Mouse (Mus musculus): ENCODE measurements at regions not wholly inside any gene's neighbourhood (a gene's known extent, or its start where the extent isn't known, plus 50 kb on each side); places are given as distances from the start of the nearest gene placed in this dataset.

DNA sequence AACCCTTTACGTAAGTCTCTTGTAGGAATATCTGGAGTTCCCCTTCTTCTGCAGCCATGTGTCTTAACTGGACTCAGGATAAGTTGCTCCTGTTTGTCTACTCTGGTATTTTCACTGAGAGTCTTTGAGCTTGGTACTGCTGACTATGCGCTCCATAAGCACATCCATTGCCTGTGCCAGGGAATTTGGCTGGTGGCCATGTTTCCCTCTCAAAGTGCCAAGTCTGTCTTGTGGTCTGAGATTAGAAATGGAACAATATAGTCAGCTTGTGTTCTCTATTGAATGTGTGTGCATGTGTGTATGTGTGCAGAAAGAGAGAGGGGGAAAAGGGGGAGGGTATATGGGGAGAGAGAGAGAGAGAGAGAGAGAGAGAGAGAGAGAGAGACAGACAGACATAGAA, 263.7 kb downstream of the Olfm4 start:
- peak; percentile 73 to 79 for DNase-seq

DNA sequence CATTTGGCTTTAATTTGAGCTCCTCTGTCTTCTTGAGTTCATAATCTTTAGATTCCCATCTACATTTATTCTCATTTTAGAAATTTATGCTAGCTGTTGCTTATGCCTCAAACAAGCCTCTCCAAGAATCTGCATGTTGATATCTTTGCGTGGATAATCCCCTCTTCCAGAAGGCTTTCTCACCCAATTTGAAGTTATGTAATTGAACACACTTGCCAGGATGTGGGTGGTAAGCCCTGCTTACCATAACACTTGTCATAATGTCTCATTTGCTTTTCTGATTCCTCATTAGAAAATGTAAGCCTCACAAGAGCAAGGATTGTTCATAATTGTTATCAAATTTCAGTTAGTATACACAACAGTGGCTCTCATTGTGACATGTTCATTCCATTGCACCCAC, 266.0 kb downstream of the Olfm4 start:
- DNase-seq = no peak

DNA sequence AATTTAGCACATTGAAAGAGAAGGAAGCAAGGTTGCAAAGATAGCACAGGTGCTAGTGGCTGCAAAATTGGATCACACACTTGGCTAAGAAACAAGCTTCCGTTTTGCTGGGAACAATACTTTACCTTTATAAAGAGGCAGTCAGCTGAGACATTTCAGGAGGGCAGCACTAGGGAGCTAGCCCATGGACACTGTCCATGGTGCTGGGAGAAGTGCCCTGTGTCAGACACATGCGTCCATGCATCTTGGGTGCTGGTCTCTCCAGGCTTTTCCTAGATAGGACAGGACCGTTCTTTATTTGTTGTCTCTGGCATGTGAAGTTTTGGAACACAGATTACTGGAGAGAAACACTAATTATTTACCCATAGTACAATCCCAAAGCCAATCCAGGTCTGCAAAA, 273.2 kb downstream of the Olfm4 start:
- DNase-seq = no peak

DNA sequence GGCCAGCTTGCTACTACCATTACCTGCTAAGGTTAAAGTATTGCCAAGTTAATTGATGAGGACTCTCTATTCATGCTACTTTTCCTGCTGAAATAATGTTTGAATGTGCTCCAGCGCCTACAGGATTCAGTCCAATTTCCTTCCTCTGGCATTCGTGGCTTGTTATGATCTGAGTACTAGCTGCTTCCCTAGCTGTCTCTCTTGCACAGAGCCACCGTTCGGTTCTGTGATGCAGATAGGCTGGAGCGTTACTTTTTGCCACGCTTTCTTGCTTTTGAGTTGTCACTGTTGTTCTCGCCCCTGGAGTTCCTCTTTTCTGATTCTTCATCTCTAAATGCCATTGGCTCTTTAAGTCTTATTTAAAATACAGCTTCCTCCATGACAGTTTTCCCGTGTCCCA, 279.3 kb downstream of the Olfm4 start:
- no peak for DNase-seq

DNA sequence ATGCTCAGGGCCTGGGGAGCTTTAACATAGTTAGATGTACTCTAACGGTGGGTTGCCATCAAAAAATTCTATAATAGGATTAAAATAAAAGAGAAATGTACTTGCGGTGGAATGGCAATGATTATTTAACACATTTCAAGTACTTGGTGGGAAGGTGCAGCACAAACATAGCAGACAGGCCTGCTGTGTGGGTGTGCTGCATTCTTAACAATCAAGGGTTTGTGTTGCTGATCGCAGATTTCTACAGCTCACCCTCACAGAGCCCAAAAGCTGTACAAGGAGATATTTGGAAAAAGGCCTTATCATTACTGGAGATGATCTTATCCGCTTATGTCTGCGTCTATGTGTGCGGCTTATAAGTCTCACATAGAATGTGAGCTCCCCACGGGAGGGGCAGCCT, 281.2 kb downstream of the Olfm4 start:
- DNase-seq = no peak

DNA sequence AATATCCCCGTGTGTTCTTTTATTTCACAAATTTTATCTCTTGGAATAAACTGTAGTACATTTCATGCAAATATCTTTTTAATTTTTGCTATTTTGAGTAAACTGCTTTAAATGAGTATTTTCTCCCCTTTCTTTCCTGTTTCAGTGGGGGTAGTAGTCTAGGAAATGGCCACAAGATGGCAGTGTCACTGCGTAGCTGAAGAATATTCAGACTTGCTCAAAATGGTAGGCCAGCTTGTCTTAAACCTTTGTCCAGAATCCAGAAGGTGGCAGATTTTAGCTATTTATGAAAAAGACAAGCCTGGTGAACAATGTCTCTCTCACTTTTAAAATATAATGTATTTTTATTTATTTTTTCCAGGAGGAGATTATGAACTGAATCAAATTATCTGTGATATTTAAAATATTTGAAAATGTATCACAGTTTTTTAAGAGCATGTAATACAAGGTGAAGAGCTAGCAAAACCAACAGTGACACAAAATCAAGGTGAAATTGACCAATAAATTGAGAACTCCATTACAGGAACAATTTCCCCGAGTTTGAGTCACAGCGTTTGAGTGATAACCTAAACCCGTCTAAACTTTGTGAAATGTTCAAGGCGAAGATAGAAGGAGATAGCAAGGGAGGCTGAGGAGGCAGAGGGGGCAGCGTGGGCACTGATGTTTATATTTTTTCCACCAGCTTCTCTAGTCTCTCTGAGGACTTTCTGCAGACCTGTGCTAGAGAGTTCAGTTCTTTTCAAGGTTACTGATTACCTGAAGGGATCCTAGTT, 285.5 kb downstream of the Olfm4 start:
- peak; percentile 72 to 80 for DNase-seq

DNA sequence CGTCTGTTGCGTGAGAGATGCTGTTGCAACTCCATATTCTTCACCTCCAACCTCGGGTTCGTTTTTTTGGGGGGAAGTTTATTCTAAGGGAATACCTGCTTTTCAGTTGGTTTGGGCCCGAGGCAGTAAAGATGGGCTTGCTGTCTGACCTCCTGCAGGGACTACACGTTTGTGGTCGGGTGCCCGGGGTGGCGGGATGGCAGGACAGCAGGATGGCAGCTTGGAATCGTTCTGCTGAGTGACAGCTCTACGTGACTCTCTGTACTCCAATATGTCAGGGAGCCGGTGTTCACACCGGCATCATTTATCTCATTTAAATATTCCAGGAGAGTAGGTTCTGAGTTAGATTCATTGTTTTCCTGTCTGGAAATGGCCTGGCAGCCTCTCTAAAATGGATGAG, 286.2 kb downstream of the Olfm4 start:
- DNase-seq = no peak

DNA sequence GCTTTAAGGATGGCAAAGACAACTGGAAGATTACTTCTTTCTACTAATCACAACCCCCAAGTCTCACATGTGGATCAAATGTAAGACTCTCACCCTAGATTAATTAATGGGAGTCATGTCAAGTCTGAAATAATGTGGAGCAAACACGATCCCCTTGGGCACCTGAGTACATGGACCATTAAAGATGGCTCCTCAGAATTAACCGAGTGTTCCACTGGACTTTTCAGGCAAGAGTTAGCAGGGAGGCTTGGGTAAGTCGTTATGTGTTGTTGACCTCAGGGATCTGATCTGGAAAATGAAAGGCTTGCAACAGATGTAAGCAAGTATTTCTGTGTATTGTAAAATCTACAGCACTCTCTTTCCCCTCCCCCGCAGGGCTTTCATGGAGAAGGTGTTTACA, 296.3 kb downstream of the Olfm4 start:
- DNase-seq = no peak

DNA sequence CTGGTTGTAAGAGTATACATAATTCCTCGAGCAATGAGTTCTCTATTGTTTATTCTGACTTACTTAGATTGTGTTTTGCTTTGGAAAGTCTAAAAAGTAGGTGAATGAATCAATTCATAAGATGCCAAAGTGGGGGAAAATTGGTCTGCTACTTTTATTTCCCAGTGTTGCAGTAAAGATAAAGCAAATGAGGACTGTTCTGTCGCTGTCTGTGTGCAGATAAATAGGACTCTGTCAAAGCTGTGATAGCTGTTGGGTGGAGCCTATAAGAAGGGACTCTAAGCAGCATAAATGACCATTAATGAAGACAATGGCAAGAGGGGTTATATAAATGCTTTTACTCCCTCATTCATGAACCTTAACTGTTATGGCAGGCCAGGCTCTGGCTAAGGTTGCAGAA, 299.8 kb downstream of the Olfm4 start:
- no peak for DNase-seq

DNA sequence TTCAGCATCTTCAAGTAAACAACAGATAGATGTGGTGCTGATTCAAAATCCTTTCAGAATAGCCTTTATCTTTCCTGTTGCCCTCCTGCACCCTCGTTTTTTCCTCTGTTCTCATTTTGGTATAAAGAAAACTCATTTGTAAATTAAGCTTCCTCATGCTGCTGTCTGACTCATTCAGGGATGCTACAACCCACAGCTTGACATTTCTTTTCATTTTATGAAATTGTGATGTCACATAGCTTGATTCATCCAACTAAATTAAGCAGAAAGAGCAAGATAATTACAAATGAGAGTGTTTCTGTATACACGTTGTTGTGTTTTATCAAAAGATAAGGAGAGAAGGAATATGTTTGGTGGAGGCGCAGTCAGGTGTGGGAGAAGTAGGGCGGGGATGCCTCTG, 307.5 kb downstream of the Olfm4 start:
- DNase-seq = no peak

DNA sequence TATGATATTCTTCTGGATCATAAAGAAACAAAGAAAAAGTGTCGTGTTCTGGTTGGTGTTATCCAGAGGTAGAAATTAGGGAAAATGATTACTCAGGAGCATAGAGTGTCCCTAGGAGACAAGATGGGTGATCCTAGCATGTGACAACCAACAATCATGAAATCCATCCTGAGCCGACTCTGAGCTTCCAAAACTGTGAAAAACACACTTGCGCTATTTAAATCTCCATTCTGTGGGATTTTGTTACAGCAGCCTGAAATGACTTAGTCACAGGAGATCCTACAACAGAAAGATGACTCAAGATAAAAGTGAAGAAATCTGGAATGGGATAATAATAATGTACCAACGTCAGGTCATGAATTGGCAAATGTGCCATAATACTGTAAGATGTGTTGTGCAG, 309.5 kb downstream of the Olfm4 start:
- no peak for DNase-seq

DNA sequence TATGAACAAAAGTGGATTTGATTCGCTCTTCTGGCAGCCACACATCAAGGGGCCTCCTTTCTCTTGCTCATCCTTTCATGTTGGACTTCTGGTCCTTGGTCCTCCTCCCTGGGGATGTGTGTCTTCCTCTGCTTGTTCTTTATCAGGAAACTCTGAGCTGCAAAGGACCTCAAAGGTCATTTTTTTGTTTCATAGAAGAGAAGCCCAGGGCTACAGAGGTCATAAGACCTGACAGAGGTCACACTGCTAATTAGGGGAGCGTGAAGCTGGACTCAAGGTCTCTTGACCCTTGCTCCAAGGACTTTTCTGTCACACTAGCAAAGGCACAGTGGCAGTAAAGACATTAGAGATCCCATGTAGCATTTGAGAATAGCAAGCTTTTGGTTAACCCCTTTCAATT, 345.8 kb downstream of the Olfm4 start:
- DNase-seq = no peak

DNA sequence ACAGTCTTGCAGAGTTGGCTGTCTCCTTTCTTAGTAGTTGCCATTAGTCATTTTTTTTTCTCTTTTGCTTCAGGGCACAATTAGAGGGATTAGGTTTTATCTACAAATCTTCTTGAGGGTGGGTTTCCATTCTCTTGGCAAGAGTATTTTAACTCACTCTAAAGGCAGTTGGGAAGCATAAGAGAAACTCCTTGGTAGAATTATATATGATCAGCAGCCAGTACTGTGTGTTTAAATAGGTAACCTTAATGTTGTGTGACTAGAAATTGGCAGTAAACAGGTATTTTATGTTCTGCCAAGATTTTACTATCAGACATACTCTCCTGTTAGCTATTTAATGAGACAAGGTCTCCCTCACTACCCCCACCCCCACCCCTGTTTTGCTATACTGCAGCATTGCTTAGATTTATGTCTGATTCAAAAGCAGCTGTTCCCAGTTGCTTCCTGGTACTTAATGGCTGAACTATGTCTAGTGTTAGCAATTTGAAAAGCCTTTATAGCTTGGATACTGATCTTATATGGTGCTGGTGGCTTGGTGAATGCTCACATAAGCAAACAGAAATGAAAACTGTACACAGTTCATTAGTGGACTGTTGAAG, 378.2 kb downstream of the Olfm4 start:
- DNase-seq = no peak

DNA sequence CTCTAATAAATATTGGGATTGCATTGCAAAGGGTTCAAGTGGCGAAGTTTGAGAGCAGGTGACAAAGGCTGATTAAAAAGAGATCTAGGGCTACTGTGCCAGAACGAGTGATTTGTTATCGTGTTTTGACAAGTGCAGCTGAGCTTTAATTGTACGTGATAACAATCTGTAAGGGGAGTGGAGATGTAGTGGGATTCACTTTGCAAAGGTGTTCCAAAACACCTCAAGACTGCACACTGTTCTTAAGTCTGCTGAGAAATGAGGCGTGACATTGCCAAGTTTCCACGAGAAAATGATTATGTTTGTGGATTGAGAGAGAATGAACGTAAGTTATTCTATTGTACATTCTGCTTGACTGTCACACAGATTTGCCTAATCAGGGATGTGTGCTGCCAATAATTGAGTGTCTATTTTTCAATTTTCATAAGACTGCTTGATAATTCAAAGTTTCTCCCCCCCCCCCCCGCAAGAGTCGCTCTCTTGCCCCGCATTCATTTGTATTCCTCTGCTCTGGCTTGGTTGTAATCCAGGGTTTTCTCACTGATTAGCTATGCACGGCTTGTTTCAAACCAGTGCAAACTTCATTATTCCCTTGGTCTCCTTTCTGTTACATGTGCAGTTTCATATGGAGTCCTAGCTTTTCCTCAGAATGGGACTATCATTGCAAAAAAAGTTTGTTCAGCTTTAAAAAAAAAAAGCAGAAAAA, 385.7 kb downstream of the Olfm4 start:
- DNase-seq = no peak

DNA sequence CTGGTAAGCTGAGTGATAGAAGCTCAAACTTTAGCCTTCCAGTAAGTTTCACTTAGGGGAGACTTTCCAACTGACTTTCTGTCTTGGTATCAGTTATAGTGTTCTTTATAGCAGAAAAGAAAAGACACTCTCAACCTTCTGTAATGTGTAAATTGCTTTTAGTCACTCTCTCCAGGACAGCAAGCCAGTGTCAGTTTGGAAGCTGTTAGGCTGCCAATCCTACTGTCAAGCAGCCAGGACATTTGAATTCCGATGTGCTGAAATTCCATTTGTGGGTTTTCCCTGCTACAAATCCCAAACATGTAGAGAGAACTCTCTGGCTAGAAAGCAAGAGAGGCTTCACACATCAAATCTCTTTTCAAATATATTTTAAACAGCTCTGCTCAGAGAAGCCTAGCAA, 390.4 kb downstream of the Olfm4 start:
- DNase-seq = peak in 1 of 2 experiments; percentile 8

DNA sequence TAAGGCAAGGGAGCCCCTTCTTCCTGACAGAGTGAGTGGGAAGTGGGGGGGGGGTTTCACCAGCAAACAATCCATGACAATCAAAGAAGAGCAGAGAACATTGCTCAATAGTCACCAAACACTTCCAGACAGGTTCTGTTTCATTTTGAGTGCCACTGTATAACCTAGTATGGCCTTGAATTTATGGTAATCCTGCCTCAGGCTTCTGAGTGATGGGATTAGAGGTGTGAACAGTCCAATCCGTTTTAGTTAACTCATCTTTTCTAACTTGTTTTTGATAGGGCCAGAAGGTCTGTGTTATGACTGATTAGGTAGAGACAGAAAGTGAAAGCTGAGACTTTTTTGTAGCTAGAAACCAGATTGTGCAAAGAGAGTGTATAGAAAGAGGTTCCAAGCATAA, 393.2 kb downstream of the Olfm4 start:
- DNase-seq = no peak

DNA sequence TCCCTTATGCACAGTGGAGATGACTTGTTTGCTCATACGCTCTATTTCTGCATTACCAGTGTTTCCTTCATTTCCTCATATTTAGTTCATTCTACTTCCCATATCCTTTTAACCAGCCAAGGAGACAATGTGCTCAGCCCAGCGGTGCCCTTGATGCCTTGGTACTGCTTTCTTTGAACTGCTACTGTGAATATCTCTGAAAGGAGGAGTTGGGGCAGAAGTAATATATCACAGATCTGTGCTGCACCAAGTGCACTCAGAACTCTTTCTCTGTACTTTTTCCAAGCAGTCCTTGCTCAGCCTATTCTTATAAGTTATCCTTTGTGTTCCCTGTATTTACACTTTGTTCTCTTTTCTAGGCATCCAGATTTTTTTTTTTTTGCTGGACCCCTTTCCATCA, 407.5 kb downstream of the Olfm4 start:
- DNase-seq = no peak

DNA sequence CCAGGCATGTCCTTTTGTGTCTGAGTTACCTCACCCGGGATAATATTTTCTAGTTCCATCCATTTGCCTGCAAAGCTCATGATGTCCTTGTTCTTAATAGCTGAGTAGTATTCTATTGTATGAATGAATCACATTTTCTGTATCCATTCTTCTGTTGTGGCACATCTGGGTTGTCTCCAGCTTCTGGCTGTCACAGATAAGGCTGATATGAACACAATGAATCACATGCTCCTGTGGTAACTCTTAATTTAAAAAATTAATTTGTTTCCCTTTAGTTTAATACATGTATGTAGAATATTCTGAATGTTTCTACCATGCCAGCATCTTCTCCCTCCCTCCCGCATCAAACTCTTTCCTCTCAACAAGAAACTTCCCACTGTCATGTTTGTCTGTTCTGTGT, 424.4 kb downstream of the Olfm4 start:
- DNase-seq = no peak

DNA sequence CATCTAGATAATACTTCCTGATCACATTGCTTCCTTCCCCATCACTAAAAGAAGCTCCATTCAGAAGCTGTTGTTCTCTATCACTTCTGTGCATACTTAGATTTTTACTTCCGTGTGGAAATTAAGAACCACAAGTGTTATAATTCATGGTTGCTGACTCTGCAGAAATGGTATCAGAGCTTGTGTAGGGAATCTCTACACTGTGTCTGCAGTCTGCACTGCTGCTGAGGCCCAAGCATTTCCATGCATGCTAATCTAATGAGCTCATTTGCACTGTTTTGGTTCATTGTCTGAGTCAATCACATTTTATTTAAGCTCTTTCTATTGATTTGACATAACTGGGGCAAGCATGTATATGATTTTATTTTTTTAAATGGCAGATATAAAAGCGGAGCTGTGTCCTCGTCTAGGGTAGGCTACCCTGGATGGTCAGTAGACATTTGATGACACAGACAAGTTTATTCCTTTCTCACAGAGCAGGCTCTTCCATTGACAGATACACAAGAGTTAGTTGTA, 435.0 kb downstream of the Olfm4 start:
- DNase-seq = no peak

DNA sequence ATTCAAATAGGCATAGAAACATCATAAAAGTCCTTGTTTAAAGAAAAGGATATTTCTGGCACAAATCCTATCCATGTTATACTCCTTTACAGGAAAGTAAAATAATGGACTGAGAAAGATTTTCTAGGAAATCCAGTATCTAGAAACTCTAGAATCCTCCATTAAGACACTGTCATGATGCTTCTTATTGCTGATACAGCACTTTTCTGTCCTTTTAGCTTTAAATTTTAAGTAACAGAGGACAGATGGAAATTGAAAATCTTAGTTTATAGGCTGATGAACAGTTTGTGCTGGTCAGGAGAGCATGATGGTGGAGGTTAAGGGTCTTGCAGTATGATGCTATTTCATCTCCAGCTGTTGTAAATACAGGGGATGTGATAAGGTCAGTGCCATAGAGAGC, 459.9 kb downstream of the Olfm4 start:
- no peak for DNase-seq

DNA sequence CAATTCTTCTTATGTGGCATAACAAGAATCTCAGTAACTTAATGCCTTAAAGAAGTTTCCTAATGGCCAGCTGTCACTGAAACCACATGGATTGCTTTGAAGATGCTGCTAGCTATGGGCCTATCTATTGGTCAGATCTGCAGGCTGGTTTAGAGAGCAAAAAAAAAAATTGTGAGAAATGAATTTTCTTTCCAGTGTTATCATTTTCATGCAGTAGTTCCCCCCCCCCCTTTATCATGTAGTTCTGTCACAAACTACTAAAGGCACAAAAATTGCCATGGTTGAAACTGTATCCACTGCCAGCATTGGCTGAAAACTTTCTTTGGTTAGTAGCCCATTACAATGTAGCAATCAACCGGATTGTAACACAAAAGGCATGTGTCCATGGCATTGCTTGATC, 487.6 kb downstream of the Olfm4 start:
- no peak for DNase-seq

DNA sequence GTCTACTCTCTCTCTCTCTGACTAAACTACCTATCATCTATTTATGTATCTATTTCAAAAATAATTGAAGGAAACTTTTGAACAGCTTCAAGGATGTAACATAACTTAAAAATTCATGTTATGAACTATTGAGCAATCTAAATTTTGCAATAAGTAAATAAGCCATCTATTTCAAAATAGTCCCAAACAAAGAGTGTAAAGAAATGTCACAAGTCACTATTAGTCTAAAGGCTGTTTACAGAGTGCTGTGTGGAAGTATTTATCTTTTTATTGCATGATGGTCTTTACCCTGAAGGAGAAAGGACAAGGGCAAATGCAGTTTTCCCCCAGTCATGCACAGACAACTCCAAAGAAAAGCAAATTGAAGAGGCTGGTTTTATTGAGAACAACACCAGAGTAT, 496.0 kb downstream of the Olfm4 start:
- DNase-seq = no peak

DNA sequence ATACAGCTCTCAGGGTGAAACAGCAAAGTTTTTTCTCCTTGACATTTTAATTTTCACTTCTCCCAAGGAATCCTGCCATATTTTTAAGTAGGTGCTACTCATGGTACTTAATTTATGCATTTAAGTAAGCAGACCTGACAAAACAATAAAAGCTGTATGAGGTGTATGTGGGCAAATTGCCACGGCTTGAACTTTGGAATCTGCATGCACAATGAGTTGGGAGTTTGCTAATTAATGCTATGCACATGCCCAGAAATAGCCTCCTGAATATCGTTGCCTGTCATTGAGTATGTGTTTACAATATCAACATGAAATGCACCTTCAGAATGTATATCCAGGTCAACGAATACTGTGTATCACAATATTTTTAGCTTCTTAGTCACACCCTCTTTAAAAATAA, 498.9 kb downstream of the Olfm4 start:
- DNase-seq = no peak

DNA sequence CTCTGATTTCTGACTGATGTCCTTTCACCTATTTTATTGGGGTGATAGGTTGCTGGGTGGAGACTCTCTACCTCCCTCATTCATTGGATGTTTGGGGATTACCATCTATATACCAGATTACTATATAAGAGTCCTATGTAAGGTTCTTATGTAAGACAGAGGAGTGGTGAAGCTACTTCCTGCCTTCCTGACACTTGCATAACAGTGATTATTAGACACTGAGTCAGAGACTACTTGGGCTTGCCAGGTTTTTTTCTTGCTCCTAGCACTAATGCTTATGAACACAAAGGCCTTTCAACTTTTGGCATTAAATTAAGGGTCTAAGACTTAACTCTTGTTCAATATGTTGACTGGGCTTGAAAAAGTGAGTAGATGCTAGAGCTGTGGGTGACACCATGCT, 500.4 kb downstream of the Olfm4 start:
- DNase-seq = no peak

Measured in layer of hippocampus, postnatal 36 days (tissue).